Mouse (Mus musculus): ENCODE measurements around the gene Tab1.

DNA sequence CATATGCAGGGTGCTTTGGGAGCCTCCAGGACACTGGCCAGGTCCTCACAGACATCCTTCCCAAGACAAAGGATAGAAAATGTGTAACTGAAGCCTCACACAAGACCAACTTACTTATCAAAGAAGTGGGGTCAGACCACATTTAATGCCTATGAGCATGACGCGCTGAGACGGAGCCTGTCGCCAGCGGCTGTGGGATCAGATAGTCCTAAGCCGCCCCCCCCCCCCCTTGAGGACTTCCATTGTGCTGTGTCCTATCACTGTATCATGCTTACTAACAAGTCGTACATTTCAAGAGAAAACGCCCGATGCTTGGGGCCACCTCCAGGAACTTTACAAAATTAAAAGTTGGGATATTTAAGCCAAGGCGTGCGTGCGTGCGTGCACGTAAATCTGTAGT lies 14.2 kb downstream of the Tab1 start:
- TF ChIP-seq TAL1 (IDR thresholded peaks at IDR 0.05; ENCODE audit: low read length) (no peak), GATA1 (IDR thresholded peaks at IDR 0.05; ENCODE audit: low read length) (no peak)
